Mouse (Mus musculus): ENCODE results near the gene Cdnf.

GRCm38 (mm10) chr2:3473891-3474290 is 38.9 kb upstream of the Cdnf start:
- TF ChIP-seq CTCF (IDR thresholded peaks at IDR 0.05; ENCODE audit: low read depth, low read length) (no peak), GATA1 (IDR thresholded peaks at IDR 0.05; ENCODE audit: borderline replicate concordance, low read length) (no peak)
